Mouse (Mus musculus) A20 (cell line): Measurements from ENCODE around the gene Syna.

Experiments used
- DNase-seq: peaks from one replicate; pipeline ENCODE4 v3.0.0-alpha.2; 2011; ENCODE audit warnings: low read depth, low spot score

Gene Syna

DNA sequence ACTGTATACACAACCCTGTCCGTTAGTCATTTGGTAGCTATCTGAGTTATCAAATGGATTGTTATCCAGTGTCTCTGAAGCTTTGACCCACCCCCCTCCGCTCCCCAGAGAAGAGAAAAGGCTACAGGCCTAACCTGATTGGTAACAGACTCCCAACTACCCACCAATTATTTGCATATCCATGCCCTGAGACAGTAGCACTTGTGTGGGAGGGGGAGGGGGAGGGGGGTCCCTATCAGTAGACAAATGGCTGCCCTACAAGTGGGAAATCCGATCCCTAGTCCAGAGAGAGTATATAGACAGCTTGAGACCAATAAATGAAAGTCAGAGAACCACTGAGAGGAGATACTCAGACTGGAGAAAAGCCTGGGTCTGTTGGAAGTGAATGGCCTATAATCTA is 8.1 kb upstream of the Syna start:
- no peak for DNase-seq

DNA sequence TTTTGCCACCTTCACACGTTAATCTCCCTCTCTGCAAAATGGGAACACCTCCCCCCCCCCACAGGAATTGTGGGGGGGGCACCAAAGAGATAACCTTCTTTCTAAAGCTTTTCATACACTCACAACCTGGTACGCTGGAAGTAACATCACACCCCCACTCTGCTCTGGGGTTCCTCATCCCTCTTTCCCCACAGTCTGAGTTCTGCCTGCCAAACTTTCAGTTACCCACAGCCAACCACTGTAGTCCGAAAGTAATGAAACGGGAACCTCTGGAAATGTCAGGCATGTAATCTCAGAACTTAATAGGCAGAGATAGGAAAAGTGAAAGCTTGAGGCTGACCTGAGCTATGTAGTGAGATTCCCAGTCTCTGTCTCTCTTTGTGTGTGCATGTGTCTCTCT is 7.5 kb upstream of the Syna start:
- DNase-seq = no peak

DNA sequence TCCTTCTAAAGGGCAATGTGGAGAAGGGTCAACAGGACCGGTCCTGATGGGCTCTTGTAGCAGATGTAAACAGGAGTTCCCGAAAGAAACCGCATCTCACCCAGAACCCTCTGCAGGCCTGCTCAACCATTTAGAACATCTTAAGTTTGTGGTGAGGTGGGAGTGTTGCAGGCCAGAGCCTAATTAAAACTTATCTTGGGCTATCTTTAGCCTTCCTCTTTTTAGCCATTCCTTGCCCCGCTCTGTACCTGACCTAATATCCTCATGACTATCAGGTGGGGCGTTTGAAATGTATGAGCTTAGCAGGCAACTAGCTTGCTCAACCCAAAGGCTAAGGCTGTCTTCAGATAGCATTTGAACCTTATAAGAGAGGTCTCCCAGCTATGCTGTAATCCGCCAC is 5.7 kb upstream of the Syna start:
- no peak for DNase-seq

DNA sequence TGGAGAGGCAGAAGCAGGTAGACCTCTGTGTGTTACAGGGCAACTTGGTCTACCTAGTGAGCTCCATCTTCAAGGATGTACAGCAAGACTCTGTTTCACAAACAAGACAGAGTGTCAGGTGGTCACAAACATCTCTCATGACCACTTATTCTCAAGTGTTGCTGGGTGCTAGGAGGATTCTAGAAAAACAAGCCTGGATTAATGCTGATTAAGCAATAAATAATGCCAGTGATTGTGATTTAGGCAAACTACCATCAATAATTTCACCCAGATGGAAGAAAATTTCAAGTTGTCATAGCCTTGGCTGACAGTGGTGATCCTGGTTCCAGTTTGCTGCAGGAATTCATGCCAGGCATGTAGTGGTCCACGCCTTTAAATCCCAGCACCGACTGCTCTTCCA is 4.3 kb upstream of the Syna start:
- DNase-seq = no peak

DNA sequence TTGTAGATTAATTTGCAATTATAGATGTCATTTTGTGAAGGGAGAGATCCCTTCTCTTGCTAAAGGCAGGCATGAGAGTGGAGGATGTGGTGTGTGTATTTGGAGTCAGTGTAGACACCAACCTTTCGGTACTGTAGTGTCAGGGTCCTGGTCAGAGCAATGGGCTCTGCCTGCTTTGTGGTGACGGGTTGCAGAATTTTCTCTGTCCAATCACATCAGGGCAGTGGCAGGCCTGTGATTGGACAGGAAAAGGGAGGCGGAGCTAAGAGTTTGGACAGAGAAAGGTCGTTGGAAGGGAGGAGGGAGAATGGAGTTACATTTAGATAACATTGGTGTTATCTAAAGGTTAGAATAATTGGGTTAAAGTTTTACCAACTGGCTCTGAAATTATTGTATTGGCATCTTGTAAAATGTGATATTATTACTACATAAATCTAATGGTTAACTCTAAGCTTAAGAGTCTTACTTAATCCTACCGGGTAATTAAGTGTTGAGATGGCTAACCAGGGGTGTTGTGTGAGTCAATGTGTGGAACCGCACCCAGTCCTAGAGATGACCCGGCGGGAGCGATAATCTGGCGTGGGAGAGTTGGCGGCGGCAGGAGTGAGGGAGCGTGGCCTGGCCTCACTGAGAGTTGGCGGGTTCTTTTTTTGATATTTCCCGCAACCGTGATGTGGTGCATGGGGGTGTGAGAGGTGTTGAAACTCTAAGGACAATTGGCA is 640 bp upstream of the Syna start:
- no peak for DNase-seq

- no peak for DNase-seq
These were observed 4.4 kb downstream of the Syna start for GRCm38 (mm10) chr5:134555463-134556164.

- DNase-seq = no peak
These were observed 5.9 kb downstream of the Syna start for GRCm38 (mm10) chr5:134553951-134554546.

DNA sequence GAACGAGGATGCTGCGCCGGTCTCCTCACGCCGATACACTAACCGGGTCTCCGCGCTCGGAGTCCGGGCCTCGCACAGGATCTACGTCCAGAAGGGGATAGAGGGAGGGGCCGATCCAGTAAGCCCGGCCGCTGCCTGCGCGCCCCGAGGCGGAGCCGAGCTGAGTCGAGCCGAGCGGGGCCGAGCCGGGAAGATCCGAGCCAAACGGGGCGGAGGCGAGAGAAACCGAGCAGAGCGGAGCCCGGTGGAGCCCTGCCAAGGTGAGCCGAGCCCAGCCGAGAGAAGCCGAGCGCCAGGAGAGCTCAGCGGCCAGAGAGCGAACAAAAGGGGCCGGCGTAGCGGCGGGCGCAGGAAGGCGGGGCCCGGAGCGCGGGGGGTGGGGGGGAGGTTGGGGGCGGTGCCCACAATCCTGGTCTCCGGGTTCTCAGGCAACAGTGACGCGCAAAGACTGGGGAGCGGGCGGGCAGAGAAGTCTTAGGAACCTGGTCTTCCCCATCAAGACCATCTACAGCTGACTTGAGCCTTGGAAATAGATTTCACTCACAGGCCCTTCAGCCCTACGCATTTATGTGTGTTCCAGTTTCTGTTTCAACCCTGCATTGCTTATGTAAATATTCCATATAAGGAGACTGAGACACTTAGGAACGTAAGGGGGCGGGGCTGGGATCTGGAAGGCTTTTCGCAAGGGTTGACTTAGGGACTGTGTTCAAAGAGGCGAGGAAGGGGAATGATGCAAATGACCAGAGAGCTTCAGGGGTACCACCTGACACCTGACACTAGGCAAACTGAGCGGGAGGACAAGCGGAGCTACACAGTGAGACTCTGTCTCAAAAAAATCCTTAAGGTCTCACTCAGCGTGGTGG is 7.6 kb downstream of the Syna start, which contains the start of gene Clip2:
Gene Clip2 (minus strand): TSS at position 325 of the 863 bp plus-strand sequence.
- peak; percentile 91 for DNase-seq

- peak; percentile 54 for DNase-seq
These were observed 8.5 kb downstream of the Syna start for GRCm38 (mm10) chr5:134551233-134552109.

DNA sequence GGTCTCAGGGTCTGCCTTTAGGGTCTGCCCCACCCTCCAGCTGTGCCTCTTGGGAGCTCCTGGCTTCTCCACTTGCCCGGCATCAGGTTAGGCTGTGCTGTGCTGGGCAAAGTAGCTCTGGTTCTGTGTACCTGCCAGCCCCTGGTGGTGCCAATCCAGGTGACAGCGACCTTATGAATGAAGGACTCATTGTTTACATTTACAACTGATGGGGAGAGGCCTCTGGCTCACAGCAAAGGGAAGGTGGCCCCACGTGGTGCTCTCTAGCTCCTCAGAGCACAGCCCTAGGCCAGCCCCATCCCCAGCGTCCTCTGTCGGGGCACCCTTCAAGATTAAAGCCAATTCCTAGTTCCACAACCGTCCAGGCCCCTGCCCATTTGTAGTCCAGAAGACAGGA is 9.1 kb downstream of the Syna start:
- DNase-seq = peak; percentile 37

GRCm38 (mm10) chr5:134549640-134550168 is 10.3 kb downstream of the Syna start:
- no peak for DNase-seq

DNA sequence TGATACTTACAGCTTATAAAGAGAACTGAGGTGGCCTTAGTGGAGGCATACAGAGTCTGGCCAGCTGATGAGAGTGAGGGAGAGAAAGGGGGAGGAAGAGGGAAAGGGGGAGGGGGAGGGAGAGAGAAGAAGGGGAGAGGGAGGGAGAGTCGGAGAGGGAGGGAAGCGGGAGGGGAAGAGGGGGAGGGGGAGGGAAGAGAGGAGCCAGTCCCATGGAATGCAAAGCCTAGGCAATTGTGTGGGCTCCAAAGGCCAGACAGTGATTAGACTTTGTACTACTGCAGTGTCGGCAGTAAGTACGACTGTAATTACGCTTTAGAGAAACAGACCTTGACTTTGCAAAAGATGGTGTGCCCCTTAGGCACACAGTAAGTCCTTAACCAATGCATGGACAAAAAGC is 11.7 kb downstream of the Syna start:
- no peak for DNase-seq

GRCm38 (mm10) chr5:134546790-134547189 is 13.2 kb downstream of the Syna start:
- DNase-seq = no peak

GRCm38 (mm10) chr5:134545242-134545629 is 14.7 kb downstream of the Syna start:
- DNase-seq = no peak

- no peak for DNase-seq
These were observed 15.3 kb downstream of the Syna start for GRCm38 (mm10) chr5:134544516-134545241.

- no peak for DNase-seq
These were observed 18.3 kb downstream of the Syna start for GRCm38 (mm10) chr5:134541640-134542039.

- no peak for DNase-seq
These were observed 19.1 kb downstream of the Syna start for GRCm38 (mm10) chr5:134540881-134541280.

GRCm38 (mm10) chr5:134539891-134540290 is 20.1 kb downstream of the Syna start:
- no peak for DNase-seq

DNA sequence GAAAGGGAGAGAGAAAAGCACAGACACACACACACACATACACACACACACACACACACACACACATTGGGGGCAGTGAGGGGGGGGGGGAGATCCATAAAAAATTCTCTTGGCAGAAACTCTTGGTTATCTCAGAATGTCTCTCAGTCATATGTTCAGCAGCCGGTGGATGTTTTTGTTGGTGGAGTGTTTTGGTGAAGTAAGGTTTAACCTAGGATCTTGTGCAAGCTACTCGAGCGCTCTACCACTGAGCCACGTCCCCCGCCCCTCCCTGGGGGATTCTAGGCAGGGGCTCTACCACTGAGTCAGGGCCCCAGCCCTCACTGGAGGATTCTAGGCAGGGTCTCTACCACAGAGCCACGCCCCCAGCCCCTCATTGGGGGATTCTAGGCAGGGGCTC is 23.9 kb downstream of the Syna start:
- no peak for DNase-seq

DNA sequence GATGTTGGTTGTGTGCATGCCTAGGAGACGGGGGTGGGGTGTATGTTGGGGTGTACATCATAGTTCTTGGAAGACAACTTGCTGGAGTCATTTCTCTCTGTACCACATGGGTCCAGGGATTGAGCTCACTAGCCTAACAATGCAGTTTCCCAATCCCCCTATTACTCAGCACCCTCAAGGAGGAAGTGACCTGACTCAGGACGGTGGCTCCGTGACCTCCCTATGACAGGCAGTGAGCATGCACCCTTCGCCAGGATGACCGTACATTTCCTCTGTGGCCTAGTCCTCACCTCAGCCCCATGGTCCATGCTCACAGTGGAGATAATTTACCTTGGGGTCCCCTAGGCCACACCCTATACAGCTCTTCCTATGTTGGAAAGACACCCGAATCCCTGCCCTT is 27.6 kb downstream of the Syna start:
- DNase-seq = no peak
